Mouse (Mus musculus): ENCODE results near the gene Hmox2. TPM values are rescaled to one million over a fixed set of nuclear protein-coding genes. Genes with fewer than 3 reads are reported as not detected.

Hmox2 gene
- polyA plus RNA-seq, 1 experiment from 2014 or later: 90.0 TPM

DNA sequence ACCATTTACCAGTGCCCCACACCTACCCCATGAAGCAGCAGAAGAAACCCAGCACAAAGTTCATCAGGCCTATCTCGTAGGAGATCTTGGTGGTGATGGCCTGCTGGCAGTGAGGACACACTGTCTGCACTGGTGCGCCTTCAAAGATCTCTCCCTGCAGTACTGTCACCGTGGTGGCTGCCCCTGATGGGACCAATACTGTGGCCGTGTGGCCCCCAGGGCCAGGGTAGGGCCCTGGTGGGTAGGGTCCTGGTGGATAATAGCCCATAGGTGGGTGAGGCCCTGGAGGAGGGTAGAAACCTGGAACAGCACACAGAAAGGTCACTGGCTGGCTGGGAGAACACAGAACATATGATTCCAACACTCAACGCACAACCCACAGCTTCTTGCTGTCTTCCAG is 42.6 kb downstream of the Hmox2 start:
- H3K27ac ChIP-seq: no peak overlapping the region
- no peak overlapping the region for H3K4me3 ChIP-seq
- no peak overlapping the region for H3K9ac ChIP-seq
- H3K9me3 ChIP-seq: no peaks in the 10 kb centered on the region
- no peak overlapping the region for H3K4me2 ChIP-seq (replicated peaks)
- 95% methylated on average over 5 of the region's 5 CpGs for WGBS
- H3K4me1 ChIP-seq: no peaks in the 10 kb centered on the region
- peaks cover 68% of the 10 kb centered on the region for H3K36me3 ChIP-seq
- no peaks in the 10 kb centered on the region for H3K27me3 ChIP-seq (replicated peaks)
- no peak for ATAC-seq (ENCODE audit: low FRiP score, low read depth)

DNA sequence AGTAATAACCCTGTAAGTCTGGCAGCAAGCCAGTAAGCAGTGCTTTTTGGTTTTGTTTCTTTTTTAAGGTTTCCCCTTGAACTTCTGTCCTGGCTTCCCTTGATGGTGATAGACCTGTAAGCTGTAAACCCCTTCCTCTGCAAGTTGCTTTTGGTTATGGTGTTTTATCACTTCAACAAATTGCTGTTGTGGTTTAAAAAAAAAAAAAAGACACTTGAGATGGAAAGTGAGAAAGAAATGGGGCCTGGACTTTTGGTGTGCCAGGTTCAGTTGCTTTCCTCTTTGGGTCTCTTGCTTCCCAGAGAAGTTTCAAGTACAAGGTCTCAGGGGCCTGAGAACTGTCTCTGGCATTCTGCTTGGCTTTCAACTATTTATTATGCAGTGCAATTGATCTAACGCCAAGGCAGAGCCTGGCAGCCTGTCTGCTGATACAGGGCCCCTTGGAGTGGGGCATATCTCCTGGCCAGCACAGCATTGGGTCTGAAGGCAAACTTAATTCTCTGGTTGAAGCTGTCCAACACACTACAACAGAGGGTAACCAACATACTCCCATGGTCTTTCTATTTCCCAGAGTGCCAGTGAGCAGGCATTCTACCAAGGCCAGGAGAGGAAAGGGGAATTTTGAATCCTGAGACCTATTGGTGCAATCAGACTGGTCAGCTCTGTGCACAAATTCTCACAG is 47.3 kb downstream of the Hmox2 start:
- ATAC-seq (ENCODE audit: low FRiP score, low read depth): no peak
- 0 out of 2 replicates have a peak, but pooled peaks cover 3% of the 10 kb centered on the region for H3K4me1 ChIP-seq
- H3K4me3 ChIP-seq: no peak overlapping the region
- H3K27ac ChIP-seq: no peak overlapping the region
- 52% methylated on average over 1 of the region's 1 CpGs for WGBS
- H3K36me3 ChIP-seq: peaks cover 24% of the 10 kb centered on the region
- no peaks in the 10 kb centered on the region for H3K27me3 ChIP-seq (replicated peaks)
- H3K4me2 ChIP-seq (replicated peaks): no peak overlapping the region
- H3K9me3 ChIP-seq: no peaks in the 10 kb centered on the region
- H3K9ac ChIP-seq: no peak overlapping the region

DNA sequence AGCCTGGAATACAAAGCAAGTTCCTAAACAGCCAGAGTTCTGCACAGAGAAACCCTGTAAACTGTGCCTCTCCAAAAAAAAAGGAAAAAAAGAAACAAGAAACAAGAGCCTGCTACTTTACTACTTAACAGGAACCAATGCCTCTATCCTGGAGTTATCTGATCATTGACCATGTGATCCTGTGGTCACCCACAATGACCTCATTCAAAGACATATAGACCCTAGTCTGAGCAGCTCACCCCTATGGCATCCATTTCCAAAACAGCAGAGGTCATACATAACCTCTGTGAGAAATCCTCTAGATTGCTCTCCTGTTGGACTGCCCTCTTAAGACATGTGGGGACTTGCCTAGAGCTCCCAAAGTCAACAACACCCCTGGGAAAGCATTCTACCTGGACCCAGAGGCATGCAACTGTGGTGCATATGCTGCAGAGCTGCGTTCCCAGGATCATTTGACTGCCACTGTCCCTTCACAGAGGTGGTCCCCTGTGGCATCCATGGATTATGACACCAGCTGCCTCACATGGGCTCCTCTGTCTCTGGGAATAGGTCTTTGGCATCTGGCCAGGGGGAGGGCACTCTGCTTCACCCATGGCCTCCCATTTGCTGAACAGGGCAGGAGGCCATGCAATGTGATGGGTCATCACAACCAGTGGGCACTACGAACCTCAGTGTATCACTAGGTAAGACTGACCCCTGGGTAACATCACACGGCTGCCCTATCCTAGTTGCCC is 51.2 kb downstream of the Hmox2 start:
- Histone ChIP-seq H3K4me1 (0 out of 2 replicates have a peak, but pooled peaks cover 3% of the 10 kb centered on the region), H3K9me3 (no peaks in the 10 kb centered on the region), H3K27me3 (replicated peaks) (no peaks in the 10 kb centered on the region), H3K27ac (no peak overlapping the region), H3K9ac (no peak overlapping the region), H3K4me3 (no peak overlapping the region), H3K4me2 (replicated peaks) (no peak overlapping the region), H3K36me3 (no peaks in the 10 kb centered on the region; the same call in 1 of the 2 replicates)
- WGBS: 85% methylated on average over 3 of the region's 3 CpGs
- no peak for ATAC-seq (ENCODE audit: low FRiP score, low read depth)

DNA sequence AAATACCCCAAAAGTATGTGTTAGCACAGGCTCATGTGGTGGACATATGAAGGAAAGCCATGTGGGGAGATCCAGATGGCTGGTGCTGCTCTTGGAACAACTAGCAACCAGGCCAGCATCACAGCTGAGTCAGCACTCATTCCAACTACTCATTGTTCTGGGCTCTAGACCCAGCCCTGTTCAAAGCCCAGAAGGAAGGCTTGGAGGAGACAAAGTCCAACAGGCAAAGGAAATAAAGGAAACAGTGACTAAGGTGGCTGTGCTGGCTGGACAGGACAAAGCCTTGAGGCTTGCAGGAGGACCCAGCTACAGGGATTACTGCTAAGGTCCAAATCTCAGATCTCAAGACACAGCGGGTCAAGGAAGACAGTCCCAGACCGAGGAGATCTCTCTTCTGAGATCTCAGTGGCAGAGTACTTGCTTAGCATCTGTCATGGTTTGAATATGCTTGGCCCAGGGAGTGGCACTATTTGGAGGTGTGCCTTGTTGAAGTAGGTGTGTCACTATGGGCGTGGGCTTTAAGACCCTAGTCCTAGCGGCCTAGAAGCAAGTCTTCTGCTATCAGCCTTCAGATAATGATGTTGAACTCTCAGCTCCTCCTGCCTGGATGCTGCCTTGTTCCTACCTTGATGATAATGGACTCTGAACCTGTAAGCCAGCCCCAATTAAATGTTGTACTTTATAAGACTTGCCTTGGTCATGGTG is 51.9 kb downstream of the Hmox2 start:
- 0 out of 2 replicates have a peak, but pooled peaks cover 3% of the 10 kb centered on the region for H3K4me1 ChIP-seq
- no peak overlapping the region for H3K4me2 ChIP-seq (replicated peaks)
- H3K9me3 ChIP-seq: no peaks in the 10 kb centered on the region
- no peak for ATAC-seq (ENCODE audit: low FRiP score, low read depth)
- H3K4me3 ChIP-seq: no peak overlapping the region
- H3K27me3 ChIP-seq (replicated peaks): no peaks in the 10 kb centered on the region
- WGBS: 95% methylated on average over 4 of the region's 4 CpGs
- H3K27ac ChIP-seq: no peak overlapping the region
- no peaks in the 10 kb centered on the region; the same call in 1 of the 2 replicates for H3K36me3 ChIP-seq
- no peak overlapping the region for H3K9ac ChIP-seq

DNA sequence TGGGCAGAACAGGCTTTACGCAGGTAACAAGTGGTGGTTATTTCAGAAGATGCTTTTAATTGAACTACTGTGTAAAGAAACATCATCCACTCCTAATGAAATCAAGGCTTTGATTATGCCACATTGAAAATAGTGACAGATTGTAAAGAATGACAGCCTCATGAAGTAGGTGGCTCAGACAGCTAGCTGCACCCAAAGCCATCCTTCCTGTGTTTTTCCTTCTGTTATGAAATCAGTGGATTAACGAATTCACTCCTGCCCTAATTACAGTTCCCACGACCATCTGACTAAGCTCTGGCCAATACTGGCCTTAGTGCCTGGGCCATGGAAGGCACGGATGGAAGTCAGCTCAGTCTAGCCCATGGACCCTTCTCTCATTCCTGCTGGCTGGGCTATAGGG is 52.8 kb downstream of the Hmox2 start:
- no peak overlapping the region for H3K4me3 ChIP-seq
- H3K4me1 ChIP-seq: 0 out of 2 replicates have a peak, but pooled peaks cover 3% of the 10 kb centered on the region
- H3K4me2 ChIP-seq (replicated peaks): no peak overlapping the region
- H3K27me3 ChIP-seq (replicated peaks): no peaks in the 10 kb centered on the region
- ATAC-seq (ENCODE audit: low FRiP score, low read depth): no peak
- WGBS: 96% methylated on average over 4 of the region's 4 CpGs
- no peak overlapping the region for H3K9ac ChIP-seq
- no peaks in the 10 kb centered on the region for H3K9me3 ChIP-seq
- no peak overlapping the region for H3K27ac ChIP-seq
- no peaks in the 10 kb centered on the region; the same call in 1 of the 2 replicates for H3K36me3 ChIP-seq

DNA sequence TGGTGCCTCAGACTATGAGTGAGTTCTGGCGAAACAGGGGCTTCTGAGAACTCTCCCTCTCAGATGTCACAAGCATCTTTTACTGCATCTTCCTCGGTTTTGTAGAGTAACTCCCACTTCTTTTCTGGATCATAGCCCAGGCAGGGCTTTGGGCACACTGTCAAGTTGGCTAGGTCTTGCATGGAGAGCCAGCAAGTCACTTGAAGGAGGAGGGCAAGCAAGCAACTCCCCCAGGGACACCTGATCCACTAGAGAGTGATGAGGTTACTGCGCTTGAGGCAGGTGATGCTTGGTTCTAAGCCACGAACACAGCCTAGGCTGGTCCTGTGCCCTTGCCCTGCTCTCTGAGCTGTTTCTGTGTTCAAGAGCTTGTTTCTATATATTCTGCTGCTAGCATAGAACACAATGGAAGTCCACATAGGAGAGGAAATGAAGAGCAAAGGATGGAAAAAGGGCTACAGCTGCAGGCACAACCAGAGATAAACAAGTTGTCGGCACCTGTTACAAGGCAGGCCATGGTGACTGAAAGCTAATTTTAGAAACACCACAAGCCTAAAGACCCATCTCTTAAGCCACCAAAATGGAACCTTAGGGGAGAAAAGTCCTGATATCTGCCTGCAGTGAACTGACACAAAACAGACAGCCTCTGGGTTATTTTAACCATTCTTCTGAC is 55.5 kb downstream of the Hmox2 start:
- Histone ChIP-seq H3K4me1 (peaks cover 13% of the 10 kb centered on the region), H3K27ac (no peak overlapping the region), H3K36me3 (no peaks in the 10 kb centered on the region; the same call in 1 of the 2 replicates), H3K4me2 (replicated peaks) (no peak overlapping the region), H3K4me3 (no peak overlapping the region), H3K9me3 (no peaks in the 10 kb centered on the region), H3K9ac (no peak overlapping the region), H3K27me3 (replicated peaks) (no peaks in the 10 kb centered on the region)
- no peak for ATAC-seq (ENCODE audit: low FRiP score, low read depth)
- WGBS: 92% methylated on average over 5 of the region's 5 CpGs

DNA sequence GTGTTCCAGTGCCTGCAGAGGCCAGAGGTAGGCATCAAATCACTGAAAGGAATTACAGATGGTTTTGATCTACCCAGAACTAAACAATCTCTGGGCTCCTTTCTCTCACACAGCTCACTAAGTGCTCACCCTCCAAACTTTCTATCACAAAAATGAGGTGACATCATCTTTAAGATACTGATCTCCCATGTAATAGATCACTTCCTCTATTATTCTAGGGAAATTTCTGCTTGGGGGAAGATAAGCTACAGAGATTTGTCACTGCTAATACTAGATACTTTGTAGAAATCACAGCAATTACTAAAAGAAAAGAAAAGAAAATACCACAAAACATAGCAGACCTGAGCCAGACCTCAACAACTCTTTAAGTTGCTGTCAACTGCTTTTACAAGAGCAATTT is 56.4 kb downstream of the Hmox2 start:
- no peak for ATAC-seq (ENCODE audit: low FRiP score, low read depth)
- Histone ChIP-seq H3K4me2 (replicated peaks) (no peak overlapping the region), H3K36me3 (no peaks in the 10 kb centered on the region; the same call in 1 of the 2 replicates), H3K4me1 (peaks cover 17% of the 10 kb centered on the region), H3K9ac (no peak overlapping the region), H3K4me3 (no peak overlapping the region), H3K27me3 (replicated peaks) (no peaks in the 10 kb centered on the region), H3K9me3 (no peaks in the 10 kb centered on the region), H3K27ac (no peak overlapping the region)

DNA sequence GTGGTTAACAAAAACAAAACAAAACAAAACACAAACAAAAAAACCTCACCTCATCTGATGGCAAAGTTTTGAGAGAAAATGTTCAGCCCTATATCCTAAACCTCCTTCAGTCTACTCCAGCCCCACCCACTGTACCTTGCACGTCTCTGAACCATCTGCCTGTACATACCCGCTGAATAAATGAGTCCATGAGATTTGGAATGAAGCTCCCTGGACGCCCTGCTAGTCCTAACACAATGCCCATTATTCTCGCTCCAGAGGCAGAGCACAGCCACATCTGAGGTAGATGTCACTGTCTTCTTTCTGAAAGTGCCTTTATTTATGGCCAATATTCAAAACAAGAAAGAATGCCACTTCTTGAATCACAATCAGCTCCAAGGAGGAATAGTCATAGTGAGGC is 59.5 kb downstream of the Hmox2 start:
- no peak overlapping the region for H3K27ac ChIP-seq
- peaks cover 31% of the 10 kb centered on the region for H3K4me1 ChIP-seq

DNA sequence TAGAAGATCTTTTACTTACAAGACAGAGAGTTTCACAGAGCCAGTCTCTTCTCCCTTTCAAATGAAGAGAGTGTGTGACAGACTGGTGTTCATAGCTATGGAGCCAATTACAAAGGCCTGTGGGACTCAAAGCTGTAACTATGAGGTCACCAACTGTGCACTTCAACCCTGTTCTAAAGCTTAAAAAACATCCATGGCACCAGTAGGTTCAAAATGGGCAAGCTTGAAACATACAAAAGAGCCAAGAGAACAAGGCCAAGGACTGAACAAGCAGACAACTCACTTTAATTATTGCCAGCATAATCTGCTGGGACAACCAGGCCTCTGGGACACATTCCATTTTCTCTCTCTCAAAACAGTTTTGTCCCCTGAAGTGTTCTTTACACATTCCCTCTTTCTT is 62.0 kb downstream of the Hmox2 start:
- H3K9ac ChIP-seq: no peak overlapping the region
- ATAC-seq (ENCODE audit: low FRiP score, low read depth): no peak
- H3K4me3 ChIP-seq: no peak overlapping the region
- H3K4me2 ChIP-seq (replicated peaks): peak overlapping the region; percentile 78
- H3K9me3 ChIP-seq: no peaks in the 10 kb centered on the region
- peaks cover 31% of the 10 kb centered on the region for H3K4me1 ChIP-seq
- no peaks in the 10 kb centered on the region for H3K36me3 ChIP-seq
- H3K27me3 ChIP-seq (replicated peaks): no peaks in the 10 kb centered on the region
- H3K27ac ChIP-seq: no peak overlapping the region

More for the DNA sequence above, 59.5 kb downstream of the Hmox2 start:
- Histone ChIP-seq H3K9ac (no peak overlapping the region), H3K4me2 (replicated peaks) (no peak overlapping the region), H3K36me3 (no peaks in the 10 kb centered on the region), H3K9me3 (no peaks in the 10 kb centered on the region), H3K4me3 (no peak overlapping the region), H3K27me3 (replicated peaks) (no peaks in the 10 kb centered on the region)
- no peak for ATAC-seq (ENCODE audit: low FRiP score, low read depth)
- 25% methylated on average over 4 of the region's 4 CpGs for WGBS

DNA sequence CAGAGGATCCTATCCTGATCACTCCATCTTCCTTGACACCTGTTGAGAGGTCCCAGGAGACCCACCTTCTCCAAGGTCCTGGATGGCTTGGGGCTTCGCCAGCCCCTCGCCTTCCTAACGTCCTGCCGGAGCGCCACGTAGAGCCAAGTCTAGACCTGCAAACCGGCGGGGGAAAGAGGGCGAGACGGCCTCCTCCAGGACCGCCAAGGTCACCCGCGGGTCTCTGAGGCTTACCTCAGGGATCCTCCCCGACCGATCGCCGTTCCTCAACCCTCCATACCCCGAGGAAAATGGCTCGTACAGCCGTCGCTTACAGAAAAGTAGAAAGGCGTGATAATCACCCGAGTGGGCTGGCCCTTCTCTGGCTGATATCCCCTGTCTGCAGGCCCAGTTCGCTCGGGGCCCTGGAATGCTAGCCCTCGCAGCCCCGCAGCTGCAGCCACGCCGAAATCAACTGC is 63.2 kb downstream of the Hmox2 start:
- peak overlapping the region; percentile 66 for H3K4me3 ChIP-seq
- H3K27me3 ChIP-seq (replicated peaks): no peaks in the 10 kb centered on the region
- peak; percentile 57 for ATAC-seq (ENCODE audit: low FRiP score, low read depth)
- H3K36me3 ChIP-seq: no peaks in the 10 kb centered on the region
- no peak overlapping the region for H3K27ac ChIP-seq
- peak overlapping the region; percentile 78 for H3K4me2 ChIP-seq (replicated peaks)
- 0% methylated on average over 29 of the region's 29 CpGs for WGBS
- no peaks in the 10 kb centered on the region for H3K9me3 ChIP-seq
- peaks cover 31% of the 10 kb centered on the region for H3K4me1 ChIP-seq
- H3K9ac ChIP-seq: peak overlapping the region; percentile 84

DNA sequence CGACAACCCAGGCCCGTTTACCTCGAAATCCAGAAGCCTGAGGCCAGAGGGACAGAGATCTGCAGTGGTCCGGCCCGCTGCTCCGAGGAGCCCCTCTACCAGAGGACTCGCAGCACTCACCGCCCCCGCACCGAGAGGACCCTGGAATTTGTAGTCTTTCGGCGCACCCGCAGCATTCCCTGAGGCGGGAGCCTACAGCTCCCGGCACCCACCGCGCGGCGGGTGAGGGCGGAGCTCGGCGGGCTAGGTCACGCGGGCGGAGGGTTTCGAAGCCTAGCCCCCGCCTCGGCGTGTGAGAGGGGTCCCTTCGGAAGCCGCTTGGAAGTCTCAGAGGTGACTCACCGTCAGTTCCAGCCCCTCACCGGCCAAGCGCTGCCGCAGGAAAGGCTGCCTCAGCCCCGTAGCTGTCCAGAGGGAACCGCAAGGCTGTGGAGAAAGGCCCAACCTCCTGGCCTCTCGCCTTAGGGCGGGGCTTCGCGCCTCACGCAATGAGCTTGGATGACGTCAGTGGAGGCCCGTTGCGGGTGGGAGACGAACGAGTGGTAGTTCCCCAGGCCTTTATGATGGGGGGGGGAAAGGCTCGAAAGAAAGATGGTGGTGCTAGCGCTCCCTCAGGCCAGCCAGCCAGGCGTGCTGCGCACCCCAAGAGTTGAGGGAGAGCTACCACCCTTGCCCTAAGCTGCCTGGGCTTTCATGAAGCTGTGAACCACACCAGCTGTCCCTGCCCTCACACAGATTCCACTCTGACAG is 63.8 kb downstream of the Hmox2 start, which contains the start of gene Cdip1:
TSS of gene Cdip1 (minus strand) at position 483 of the 750 bp plus-strand sequence.
- peak within 1 kb of the TSS; percentile 84 for H3K9ac ChIP-seq

More for the DNA sequence above, 63.8 kb downstream of the Hmox2 start, which contains the start of gene Cdip1:
- Histone ChIP-seq H3K36me3 (no peaks in the 10 kb centered on the region), H3K4me1 (peaks cover 31% of the 10 kb centered on the region), H3K9me3 (no peaks in the 10 kb centered on the region), H3K27me3 (replicated peaks) (no peaks in the 10 kb centered on the region), H3K27ac (peak within 1 kb of the TSS; percentile 93), H3K4me3 (peak within 1 kb of the TSS; percentile 66), H3K4me2 (replicated peaks) (peak within 1 kb of the TSS; percentile 78)
- WGBS: under 1% methylated on average over 51 of the region's 51 CpGs
- peak; percentile 99 for ATAC-seq (ENCODE audit: low FRiP score, low read depth)
